Mouse (Mus musculus) embryo, embryonic 9.5 days (tissue): ENCODE data around the gene Gm2897.
"Not testable (repeated sequence)": the region's sequence is repeated elsewhere in the genome, so short reads cannot be mapped to it uniquely, and the experiment has no call there.

Experiments
- DNase-seq: peaks from one replicate; pipeline ENCODE4 v3.0.0-alpha.2; 2017; ENCODE audit errors: extremely low spot score

The Gm2897 gene

GRCm38 (mm10) chr14:3048727-3049512, at the start of gene Gm2897:
Gene Gm2897, plus strand, starts transcription at chr14:3049285.
- peak; percentile 60 for DNase-seq

- DNase-seq = not testable (repeated sequence)
Measured at GRCm38 (mm10) chr14:3029702-3030101, 19.4 kb upstream of the Gm2897 start, which contains the start of gene Gm2888. Gene Gm2888, plus strand, starts transcription at chr14:3030002.

GRCm38 (mm10) chr14:3049513-3049800, 372 bp downstream of the Gm2897 start:
- DNase-seq = peak; percentile 35

- DNase-seq = not testable (repeated sequence)
Measured at GRCm38 (mm10) chr14:3050087-3050486, 1.0 kb downstream of the Gm2897 start.

GRCm38 (mm10) chr14:3116051-3116450, 67.0 kb downstream of the Gm2897 start:
- DNase-seq = not testable (repeated sequence)
